Mouse (Mus musculus) embryonic fibroblast, embryonic 13.5 days (primary cell): ENCODE results near the gene Iqca. TPM values are rescaled to one million over a fixed set of nuclear protein-coding genes. Genes with fewer than 3 reads are reported as not detected.

ENCODE experiments used
- H3K27ac ChIP-seq: 2 replicates; pipeline ENCODE4 v1.5.1; 2012; ENCODE audit warnings: low read length, control low read depth, inconsistent platforms; ENCODE audit not compliant: insufficient read depth
- H3K4me1 ChIP-seq: 2 replicates; pipeline ENCODE4 v1.6.1; 2011; ENCODE audit warnings: low read length; ENCODE audit not compliant: control insufficient read depth, insufficient read depth
- H3K4me3 ChIP-seq: 2 replicates; pipeline ENCODE4 v1.5.1; 2011; ENCODE audit warnings: mild to moderate bottlenecking, control low read depth, low read length; ENCODE audit not compliant: insufficient read depth
- CTCF ChIP-seq: IDR thresholded peaks from 2 replicates; pipeline ENCODE4 v1.5.1; 2011; ENCODE audit warnings: mild to moderate bottlenecking, control low read depth, low read length, moderate library complexity, borderline replicate concordance; ENCODE audit not compliant: insufficient read depth
- POLR2A ChIP-seq: IDR thresholded peaks from 2 replicates; pipeline ENCODE4 v1.6.1; 2011; ENCODE audit warnings: low read depth, mild to moderate bottlenecking, control low read depth, low read length, moderate library complexity
- polyA plus RNA-seq: library from polyadenylated mRNA; stranded (reverse); fragments of >200 nt; gene quantifications from 2 replicates; pipeline ENCODE4 v1.2.4, GENCODE M21; 2011; ENCODE audit warnings: low read depth; ENCODE audit not compliant: missing spikeins, insufficient read length

Iqca gene
- polyA plus RNA-seq, 1 experiment = not detected

DNA sequence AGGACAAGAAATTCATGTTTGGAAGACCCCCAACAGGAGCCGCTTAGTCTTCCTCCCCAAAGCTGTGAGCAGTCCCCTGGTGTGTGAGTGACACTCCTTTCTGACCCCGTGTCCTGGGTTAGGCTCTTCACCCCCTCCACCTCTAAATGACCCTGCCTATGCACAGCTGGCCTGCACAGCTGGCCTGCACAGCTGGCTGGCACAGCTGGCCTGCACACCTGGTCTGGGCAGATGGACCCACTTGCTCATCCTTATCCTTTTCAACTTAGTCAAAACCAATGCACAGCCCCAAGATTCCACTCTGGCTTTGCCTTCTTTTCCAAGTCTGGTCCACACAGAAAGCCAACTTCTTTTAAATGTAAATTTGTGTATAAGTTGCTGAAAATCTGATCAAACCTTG lies 154.5 kb downstream of the Iqca start:
- H3K27ac ChIP-seq = no peak overlapping the region
- H3K4me1 ChIP-seq = no peaks in the 10 kb centered on the region
- TF ChIP-seq POLR2A (no peak), CTCF (no peak)
- H3K4me3 ChIP-seq = no peak overlapping the region

DNA sequence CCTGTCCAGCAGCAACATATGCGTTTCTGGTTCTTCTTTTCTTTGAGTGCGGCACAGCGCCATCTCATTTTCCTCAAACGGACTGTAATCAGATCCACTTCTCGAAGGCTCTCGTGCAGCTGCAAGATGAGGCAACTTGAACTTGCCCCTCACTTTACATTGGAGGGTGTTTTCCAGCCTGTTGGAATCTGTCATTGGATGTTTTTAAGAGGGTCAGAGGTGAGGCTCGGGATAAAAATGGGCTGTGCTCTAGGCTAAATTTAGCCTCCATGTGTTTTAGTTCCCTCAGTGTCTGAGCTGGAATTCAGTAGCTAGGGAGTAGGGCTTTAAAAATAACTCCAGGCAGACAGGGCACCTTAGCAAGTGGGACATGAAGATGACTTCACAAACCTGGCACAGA lies 155.1 kb downstream of the Iqca start:
- Histone ChIP-seq H3K4me1 (no peaks in the 10 kb centered on the region), H3K27ac (no peak overlapping the region), H3K4me3 (no peak overlapping the region)
- TF ChIP-seq POLR2A (no peak), CTCF (no peak)

DNA sequence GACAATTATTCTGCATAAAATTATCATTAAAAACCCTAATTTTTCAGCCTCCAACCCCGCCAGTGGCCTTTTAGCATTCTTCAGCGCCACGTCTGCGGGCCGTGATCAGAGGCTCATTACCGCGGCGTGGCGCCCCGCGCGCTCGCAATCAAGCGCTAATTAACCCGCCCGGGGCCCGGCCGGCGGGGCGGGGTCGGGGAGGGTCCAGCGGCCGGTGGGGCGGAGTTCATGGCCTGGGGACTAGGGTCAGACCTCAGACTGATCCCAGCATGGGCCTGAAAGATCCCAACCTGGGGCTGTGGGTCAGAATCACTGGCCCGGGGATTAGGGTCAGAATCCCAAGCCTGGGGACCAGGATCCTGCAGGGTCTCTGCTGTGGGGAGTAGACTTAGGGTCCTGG lies 160.9 kb downstream of the Iqca start:
- Histone ChIP-seq H3K4me1 (no peaks in the 10 kb centered on the region), H3K4me3 (no peak overlapping the region), H3K27ac (no peak overlapping the region)
- no peak for TF ChIP-seq POLR2A
- no peak for TF ChIP-seq CTCF

Other genes with a start within 250 kb of the Iqca start
- not detected in 2 replicates for gene Gbx2, start 222.2 kb downstream of the Iqca start, polyA plus RNA-seq
- gene Asb18, start 138.7 kb downstream of the Iqca start, polyA plus RNA-seq = not detected in 2 replicates
- gene Ackr3, start 50.6 kb upstream of the Iqca start, polyA plus RNA-seq = 21.9 and 28.2 TPM in 2 replicates